Mouse (Mus musculus) T-helper 1 cell (primary cell): ENCODE data around the gene Ifitm5.
"Not testable (repeated sequence)": the region's sequence is repeated elsewhere in the genome, so short reads cannot be mapped to it uniquely, and the experiment has no call there.

ENCODE experiments used
- in situ Hi-C: fragments of 300-600 bp; cut with MboI, MseI; formaldehyde crosslinking; loops from one replicate; pipeline ENCODE4 v1.15.1; 2025; ENCODE audit warnings: high pct_unique_total_duplicates

Ifitm5 gene

GRCm38 (mm10) chr7:140949824-140950530, at the start of gene Ifitm5:
TSS of gene Ifitm5 (minus strand) at chr7:140950291.
- in situ Hi-C loops = no loop called here

GRCm38 (mm10) chr7:140998853-140999700, 49.0 kb upstream of the Ifitm5 start:
- in situ Hi-C loops = no loop called here

DNA sequence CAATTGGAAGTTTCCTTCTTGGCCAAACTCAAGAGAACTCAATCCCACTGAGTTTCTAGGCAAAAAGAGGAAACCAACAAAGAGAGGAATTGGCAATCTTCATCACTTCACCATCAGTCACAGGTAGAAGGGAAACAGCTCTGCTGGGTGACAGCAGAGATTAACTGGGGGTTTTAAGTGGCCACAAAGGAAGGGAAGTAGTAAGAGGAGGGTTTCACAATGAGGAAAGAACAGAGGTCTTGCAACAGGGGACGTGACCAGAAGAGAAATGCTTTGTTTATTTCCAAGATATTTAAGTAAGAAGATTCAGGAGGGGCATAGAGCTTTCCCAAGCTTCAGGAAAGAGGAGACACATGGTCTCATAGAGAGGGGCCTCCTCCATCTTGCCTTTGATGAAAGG, 47.7 kb upstream of the Ifitm5 start:
- in situ Hi-C loops = no loop called here

DNA sequence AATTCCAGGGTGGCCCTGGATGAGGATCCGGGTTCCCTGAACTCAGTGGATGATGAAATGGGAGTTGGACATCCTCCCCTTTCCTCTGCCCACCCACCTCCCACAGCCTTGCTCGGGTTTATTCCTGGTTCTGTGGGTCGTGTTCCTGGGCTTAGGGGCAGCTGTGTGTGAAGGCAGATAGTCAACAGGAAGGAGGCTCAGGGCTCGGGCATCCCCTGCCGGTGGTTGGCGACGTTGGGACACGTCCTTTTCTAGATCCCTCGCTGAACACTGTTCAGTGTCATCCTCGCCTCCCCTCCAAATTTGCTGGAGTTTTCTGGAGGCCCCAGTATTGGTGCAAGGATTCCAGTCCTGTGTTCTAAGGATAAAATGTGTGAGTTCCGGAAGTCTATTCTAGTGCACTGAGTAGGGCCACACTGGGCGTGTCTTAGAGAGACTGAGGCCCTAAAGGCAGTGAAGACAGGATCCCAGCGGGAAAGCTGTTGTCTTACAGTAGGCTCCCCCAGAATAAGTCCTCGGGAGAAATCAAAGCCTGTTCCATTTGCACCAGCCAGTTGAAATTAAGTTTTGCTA, 41.1 kb upstream of the Ifitm5 start:
- in situ Hi-C loops = no loop called here

- in situ Hi-C loops = no loop called here
These were observed 40.5 kb upstream of the Ifitm5 start for GRCm38 (mm10) chr7:140990622-140991021.

DNA sequence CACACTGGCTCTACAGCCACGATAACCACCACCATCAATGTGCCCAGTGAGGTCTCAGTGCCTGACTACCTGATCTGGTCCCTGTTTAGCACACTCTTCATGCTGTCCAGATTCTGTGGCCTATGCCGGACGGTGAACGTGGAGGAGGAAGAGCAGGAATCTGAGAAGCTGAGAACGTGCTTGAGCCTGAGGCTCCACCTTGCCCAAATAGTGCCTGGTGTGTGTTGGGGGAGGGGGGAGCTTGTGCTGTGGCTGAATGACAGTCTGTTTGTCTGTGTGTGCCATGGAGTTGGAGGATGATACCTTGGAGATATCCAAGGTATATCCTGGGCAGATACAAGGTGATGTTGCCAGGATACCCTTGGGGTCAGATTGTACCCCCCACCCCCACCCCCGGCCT, 40.1 kb upstream of the Ifitm5 start:
- in situ Hi-C loops = no loop called here

DNA sequence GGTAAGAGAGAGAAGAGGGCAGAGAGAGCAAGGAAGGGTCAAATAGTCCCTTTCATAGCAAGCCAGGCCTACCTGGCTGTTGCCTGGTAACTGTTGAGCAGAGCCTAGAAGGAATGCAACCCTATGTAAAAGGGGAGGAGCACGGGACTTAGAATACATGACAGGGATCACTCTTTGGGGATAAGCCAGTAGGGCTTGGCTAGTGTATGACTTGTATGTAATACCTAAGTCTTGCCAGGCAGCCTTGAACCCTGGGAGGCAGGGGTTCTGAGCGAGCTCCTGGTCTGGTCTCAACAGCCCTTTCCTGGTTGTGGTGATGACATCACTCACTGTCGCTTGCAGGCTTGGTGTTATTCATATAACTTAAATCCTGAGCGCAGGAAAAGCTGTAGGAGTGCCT, 38.9 kb upstream of the Ifitm5 start:
- in situ Hi-C loops = no loop called here

DNA sequence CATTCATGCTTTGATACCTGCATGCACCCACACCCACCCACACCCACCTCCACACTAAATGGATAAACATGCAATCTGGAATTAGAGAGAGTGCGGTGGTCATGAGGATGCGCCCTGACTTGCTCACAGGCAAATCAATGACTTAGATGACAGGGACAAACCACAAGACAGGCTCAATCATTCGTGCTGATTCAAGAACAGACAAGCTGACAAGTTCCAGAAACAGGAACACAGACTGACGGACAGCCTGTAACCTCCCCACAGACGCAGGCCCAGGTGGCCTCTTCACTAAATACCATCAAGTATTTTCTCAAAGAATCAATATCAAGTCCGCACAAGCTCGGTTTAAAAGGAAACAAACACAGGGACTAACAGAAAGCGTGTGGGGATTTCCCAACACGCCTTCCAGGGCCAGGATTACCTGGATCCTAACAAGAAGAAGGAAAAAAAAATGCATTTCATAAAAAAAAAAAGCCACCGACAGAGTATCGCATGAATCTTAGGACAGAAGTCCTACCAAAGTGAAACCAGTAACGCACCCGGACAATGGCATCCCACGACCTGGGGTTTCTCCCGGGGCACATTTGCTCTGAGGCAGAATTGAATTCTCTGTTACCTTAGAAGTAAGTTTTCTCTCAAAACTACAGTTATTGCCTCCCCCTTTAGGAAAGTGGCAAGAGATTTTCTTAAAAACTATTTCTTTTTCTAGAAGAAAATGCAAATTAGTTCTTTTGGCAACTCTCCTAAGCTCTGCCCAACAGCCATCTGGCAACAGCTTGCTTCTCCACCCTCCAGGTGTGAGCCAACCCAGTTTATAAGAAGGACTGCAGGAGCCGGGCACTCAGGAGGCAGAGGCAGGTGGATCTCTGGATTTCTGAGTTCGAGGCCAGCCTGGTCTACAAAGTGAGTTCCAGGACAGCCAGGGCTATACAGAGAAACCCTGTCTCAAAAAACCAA, 37.4 kb upstream of the Ifitm5 start:
- in situ Hi-C loops = no loop called here

DNA sequence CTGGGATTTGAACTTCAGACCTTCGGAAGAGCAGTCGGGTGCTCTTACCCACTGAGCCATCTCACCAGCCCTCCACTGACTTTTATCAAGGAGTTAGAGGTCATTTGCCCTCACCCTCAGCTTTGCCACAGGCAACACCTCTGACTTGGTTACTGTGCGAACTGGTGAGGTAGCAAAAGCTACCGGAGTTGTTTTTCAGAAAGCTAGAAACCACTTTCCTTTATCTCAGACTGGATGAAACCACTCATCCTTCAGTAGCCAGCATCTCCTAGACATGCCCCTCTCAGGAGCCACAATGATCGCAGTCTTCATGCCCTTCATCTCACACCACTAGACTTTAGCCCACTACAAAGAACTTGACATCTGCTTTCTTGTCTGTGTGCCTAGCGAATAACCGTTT, 32.9 kb upstream of the Ifitm5 start:
- in situ Hi-C loops = no loop called here

GRCm38 (mm10) chr7:140981704-140982103, 31.6 kb upstream of the Ifitm5 start:
- in situ Hi-C loops = no loop called here

GRCm38 (mm10) chr7:140976720-140977119, 26.6 kb upstream of the Ifitm5 start:
- in situ Hi-C loops = not testable (repeated sequence)

DNA sequence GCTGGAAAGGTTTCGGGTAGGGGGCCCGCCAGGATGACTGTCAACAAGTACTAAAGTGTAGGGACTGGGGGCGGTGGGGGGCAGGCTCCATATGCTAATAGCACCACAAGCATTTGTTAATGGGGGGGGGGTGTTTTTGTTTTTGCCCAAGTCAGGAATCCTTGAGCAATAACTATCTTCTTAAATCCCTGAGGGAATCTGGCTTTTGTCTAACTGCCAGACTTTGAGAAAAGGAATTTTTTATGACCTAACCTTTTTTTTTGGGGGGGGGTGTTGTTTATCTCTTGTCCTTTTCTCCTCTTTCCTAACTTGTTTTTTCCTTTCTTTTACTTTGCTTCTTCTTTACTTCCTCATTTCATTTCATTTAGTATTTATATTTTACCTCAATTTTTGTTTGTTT, 25.4 kb upstream of the Ifitm5 start:
- in situ Hi-C loops = no loop called here

DNA sequence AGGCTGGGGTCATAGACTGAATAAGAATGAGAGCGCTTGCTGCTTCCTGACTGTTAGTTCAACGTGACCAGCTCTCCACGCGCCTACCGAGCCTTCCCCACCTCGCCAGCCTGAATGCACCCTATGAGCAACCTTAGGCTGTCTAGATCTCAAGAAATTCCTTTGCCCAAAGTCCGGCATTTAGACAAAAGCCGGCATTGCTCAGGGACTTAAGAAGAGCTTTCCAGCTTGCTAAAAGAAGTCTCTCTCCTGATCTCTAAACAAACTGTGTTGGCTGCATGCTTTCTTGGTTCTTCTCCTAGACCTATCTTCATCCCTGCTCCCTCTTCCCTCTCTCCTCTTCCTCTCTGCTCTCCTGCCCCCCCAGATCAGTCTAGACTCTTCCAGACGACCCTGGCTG, 24.8 kb upstream of the Ifitm5 start:
- in situ Hi-C loops = no loop called here

- in situ Hi-C loops = no loop called here
These were observed 23.5 kb upstream of the Ifitm5 start for GRCm38 (mm10) chr7:140973396-140974165.

DNA sequence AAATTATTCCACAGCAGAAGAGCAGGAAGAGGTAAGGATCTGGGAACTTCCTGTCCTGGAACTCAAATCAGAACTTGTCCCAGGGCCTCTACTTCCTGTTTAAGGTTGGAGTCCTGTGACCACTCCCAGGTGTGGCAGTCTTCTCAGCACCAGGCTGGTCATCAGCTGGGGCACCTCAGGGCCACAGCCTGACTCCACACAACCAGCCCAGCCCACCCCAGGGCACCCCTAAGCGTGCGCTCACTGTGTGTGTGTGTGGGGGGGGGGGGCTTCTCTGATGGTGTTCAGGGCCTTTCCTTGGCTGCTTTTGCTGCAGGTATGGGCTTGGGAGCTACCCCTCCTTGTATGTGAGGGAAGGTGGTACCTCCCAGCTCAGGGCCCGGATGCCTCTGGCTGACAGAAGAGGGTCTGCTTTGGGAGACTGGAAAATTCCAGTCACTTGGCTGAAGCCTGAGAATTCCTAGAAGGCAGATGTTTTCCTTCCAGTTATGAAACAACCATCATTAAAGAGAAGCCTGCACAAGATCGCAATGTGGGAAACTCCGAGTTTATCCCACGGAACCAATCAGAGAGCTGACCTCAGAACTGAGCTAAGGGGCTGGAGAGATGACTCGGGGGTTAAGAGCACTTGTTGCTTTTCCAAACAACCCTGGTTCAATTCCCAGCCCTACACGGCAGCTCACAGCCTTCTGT, 21.5 kb upstream of the Ifitm5 start:
- in situ Hi-C loops = no loop called here

DNA sequence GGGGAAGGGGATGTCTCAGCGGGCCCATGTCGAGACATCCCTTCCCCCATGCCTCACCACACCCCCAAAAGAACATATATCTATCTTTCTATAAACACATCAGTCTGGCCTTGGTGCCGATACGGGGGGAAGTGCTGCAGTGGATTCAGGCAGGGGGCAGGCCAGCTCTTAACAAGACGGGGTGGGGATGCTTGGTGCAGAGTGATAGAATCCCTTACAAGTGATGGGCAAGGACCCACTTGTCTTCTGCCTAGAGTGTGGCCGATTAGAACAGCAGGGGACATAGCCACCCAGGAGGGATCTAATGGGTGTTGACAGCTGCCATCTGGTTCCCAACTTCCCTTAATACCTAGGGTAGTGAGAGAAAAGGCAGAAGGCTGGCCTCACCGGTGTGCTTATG, 20.8 kb upstream of the Ifitm5 start:
- in situ Hi-C loops = no loop called here

DNA sequence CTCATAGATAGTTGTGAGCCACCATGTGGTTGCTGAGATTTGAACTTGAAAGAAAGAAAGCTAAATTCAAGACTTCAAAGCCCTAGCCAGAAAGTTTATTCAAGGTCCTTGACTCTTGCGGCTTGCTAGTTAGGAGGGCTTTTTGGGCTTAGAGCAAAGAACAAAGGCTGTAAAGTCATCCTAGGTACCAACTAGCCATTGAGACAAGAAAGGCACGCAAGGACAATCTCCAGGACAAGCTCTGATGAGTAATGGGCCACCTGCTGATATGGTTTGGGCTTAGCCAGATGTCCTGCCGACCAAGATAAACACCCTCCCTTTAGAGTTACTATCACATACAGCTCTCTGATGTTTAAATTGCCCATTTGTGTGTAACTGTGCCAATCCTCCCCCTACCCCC, 18.6 kb upstream of the Ifitm5 start:
- in situ Hi-C loops = not testable (repeated sequence)

DNA sequence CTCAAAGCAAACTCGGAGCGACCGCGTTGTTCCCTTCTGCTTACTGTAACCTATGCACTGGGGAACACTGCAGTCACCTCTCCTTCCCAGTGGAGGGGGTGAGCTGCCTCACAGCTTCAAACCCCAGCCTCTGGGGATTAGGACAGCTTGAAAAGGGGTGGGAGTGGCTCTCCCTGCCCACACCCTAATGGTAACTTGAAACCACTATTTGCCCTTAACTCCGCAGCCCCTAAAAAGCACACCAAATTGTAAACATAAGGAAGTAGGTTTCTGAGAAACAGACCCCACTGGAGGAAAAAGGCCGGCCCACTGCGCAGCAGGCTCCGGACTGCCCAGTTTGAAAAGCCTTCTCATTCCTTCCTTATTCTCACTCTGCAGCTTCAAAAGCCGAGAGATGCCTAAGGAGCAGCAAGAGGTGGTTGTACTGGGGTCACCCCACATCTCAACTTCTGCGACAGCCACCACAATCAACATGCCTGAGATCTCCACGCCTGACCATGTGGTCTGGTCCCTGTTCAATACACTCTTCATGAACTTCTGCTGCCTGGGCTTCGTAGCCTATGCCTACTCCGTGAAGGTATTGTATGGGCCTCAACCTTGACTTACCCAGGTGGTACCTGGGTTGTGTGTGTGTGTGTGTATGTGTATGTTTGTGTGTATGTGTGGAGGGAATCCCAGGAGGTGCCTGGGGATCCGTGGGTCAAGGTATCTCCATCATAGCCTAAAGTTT, 17.9 kb upstream of the Ifitm5 start:
- in situ Hi-C loops = no loop called here

DNA sequence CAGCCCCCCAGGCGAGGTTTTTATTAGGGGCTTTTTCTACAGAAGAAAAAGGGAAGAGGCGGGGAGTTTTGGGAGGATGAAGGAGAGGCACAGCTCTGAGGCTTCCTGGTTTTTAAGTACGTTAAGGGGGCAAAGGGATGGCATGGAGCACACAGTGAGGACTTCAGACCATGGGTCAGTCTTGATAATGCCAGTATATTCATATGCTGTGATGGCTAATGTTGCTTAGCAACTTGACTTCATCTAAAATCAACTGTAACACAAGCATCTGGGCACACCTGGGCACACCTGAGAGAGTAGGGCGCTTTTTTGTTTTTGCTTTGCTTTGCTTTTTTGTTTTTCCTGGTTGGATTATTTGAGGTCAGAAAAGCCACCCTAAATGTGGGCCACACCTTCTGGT, 16.8 kb upstream of the Ifitm5 start, which contains the start of gene Ifitm1:
Gene Ifitm1 (plus strand): TSS at position 301 of the 400 bp plus-strand sequence.
- in situ Hi-C loops = no loop called here
